Mouse (Mus musculus): ENCODE data around the gene Opcml. TPM values are rescaled to one million over a fixed set of nuclear protein-coding genes. Genes with fewer than 3 reads are reported as not detected.

The Opcml gene
- polyA plus RNA-seq (2021; fragmentation: Nextera tagmentation), result 40.8 and 73.1 TPM in 2 replicates
- long read RNA-seq, experiment 1, partial matches to known transcripts, result 1 of 59 reads
- long read RNA-seq, experiment 1, other reads (novel, unspliced or antisense), result 57 of 59 reads
- long read RNA-seq, experiment 2, partial matches to known transcripts, result 2 of 57 reads
- long read RNA-seq, experiment 2, other reads (novel, unspliced or antisense), result 55 of 57 reads

DNA sequence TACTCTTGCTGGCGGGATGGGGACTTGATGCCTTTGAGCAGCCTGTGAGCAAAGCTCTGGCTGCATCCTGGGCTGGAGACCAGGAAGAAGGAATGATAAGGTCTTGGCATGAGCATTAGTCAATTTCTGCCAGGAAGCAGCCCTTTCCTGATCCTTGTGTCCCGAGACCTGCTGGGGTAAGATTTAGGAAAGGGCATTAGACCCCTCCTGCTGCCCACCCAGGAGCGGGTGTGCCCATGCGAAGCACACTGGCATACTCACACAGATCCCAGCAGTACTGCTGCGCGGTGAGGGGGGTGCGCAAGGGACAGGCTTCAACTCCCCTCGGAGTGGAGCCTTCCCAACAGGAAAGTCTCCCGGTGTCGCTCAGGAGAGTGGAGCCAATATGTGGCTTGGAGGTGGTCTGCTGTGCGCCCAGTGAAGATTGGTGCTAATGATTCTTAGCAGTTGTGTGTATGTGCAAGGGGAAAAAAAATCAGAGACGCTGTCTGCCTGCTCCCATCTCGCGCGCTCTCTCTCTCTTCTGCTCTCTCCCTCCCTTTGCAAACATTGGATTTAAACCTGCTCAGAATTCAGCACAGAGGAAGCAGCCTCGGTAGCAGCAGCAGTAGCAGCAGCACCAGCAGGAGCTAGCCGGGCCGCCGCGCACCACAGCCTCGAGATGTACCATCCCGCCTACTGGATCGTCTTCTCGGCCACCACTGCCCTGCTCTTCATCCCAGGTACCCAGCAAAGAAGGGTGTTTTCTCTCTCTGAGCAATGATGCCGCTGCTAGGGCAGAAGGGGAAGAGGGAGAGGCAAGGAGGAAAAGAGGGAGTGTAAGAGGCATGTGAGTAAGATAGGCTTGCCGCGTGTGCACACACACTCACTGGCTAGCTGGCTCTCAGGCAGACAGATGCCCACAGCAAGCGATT lies at the start of gene Opcml:
Gene Opcml, plus strand, starts transcription at position 51 of the 914 bp plus-strand sequence.

